Mouse (Mus musculus) CH12.LX (cell line): ENCODE measurements around the gene Acta1.

Source experiments
- CTCF ChIP-seq, 2 experiments: IDR thresholded peaks in 1 of 2; conservative IDR thresholded peaks in 1 of 2; 2 replicates each; pipeline ENCODE4 v1.5.1; 2011 to 2012; ENCODE audit warnings: low read depth in 2 of 2, low read length in 2 of 2, improper control_type of control experiment in 1 of 2, inconsistent platforms in 1 of 2, mild to moderate bottlenecking in 1 of 2, moderate library complexity in 1 of 2
- ELF1 ChIP-seq: IDR thresholded peaks from 2 replicates; pipeline ENCODE4 v1.6.1; 2014; ENCODE audit warnings: low read depth, mild to moderate bottlenecking, inconsistent platforms, low read length, improper control_type of control experiment
- ETS1 ChIP-seq: conservative IDR thresholded peaks from 2 replicates; pipeline ENCODE4 v1.6.1; 2012; ENCODE audit warnings: low read depth, mild to moderate bottlenecking, inconsistent platforms, low read length, improper control_type of control experiment, moderate library complexity
- MYC ChIP-seq: IDR thresholded peaks from 2 replicates; pipeline ENCODE4 v1.6.1; 2011; ENCODE audit warnings: low read depth, mild to moderate bottlenecking, improper control_type of control experiment, low read length
- POLR2A ChIP-seq: IDR thresholded peaks from 2 replicates; pipeline ENCODE4 v1.6.1; 2011; ENCODE audit warnings: low read depth, mild to moderate bottlenecking, improper control_type of control experiment, low read length
- RCOR1 ChIP-seq: conservative IDR thresholded peaks from 2 replicates; pipeline ENCODE4 v1.6.1; 2012; ENCODE audit warnings: low read depth, mild to moderate bottlenecking, inconsistent platforms, low read length, improper control_type of control experiment
- ZNF384 ChIP-seq: IDR thresholded peaks from 2 replicates; pipeline ENCODE4 v1.6.1; 2012; ENCODE audit warnings: low read depth, low read length, improper control_type of control experiment, inconsistent platforms

DNA sequence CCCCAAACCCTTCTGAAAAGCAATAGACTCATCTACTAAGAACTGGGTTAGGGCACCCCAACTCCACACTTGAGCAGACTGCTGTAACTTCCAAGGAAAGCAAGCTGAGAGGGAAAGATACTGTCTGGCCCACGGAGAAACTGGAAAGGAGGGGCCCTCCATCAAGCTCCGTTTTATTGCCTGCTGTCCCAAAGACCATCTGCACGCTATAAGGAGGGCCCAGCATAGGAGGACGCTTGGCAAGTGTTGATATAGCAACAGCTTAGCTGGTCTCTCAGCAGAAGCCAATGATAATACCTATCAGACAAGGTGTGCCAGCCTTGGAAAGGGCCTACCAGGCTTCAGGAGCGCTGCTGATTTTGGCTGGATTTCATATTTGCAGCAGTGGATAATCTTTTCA is 43.0 kb downstream of the Acta1 start:
- TF ChIP-seq ETS1: no peak
- no peak for TF ChIP-seq ELF1
- TF ChIP-seq MYC: no peak
- no peak for TF ChIP-seq CTCF (conservative IDR thresholded peaks at IDR 0.05 in 1 of 2, IDR thresholded peaks at IDR 0.05 in 1 of 2; ENCODE audit: low read depth in 2 of 2, low read length in 2 of 2)
- no peak for TF ChIP-seq RCOR1
- no peak for TF ChIP-seq POLR2A
- TF ChIP-seq ZNF384: no peak
